Mouse (Mus musculus) heart, adult 18-20 months (tissue): ENCODE measurements at regions not wholly inside any gene's neighbourhood (a gene's known extent, or its start where the extent isn't known, plus 50 kb on each side); places are given as distances from the start of the nearest gene placed in this dataset.

Experiments used
- DNase-seq, 2 experiments: peaks; one replicate each; pipeline ENCODE4 v3.0.0; 2021 to 2022; ENCODE audit warnings: mixed read lengths in 1 of 2

DNA sequence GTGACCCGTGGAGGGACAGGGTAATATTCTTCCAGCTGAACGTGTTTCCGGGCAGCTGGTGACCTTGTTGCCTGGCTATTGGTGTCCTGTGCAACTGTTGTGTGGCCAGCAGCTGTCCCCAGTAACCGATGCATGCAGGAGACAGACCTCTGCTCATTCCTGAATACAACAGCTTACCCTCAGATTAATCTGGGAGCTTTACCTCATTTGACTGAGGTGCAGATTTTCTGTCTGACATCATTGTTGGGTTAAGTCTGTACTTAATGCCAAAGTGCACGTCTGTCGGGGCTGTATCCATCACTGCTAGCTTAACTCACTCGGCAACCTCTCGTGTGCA, 119.6 kb upstream of the Mpp6 start:
- no peak for DNase-seq

DNA sequence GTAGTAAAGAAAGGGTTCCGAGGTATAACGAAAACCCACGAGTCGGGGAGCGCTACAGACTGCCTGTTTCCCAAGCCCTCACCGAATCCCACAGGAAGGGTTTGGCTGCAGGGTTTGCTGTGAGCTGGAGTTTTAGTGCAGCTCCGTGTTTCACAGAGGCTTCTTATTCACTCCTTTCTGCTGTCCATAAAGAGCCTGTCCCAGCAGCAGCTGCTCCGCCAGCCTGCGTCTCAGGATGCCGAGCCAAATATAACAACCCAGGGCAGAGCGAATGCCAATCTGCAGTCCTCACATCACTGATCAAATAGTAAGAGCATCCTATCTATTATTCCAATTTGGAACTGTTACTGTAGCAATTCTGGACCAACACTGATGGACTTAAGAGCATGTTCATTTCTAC, 110.7 kb upstream of the Mpp6 start:
- DNase-seq = no peak

DNA sequence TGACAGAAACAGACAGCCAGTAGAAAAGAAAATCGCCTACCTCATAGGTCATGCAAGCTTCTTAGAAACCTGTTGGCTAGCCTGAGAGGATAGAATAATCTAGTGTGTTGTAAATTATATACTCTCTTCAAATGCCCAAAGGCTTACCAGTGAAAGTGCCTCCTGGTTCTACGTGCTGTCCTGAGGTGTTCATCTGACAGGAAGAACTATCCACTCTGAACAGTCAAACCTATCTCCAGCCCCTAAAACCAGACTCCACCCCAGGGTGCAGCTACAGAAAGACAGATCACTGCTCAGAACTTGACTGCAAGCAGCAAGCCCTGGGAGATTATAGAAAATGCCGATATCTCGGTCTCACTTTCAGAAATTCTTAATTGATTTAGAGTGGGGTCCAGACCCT, 102.0 kb upstream of the Mpp6 start:
- no peak for DNase-seq

DNA sequence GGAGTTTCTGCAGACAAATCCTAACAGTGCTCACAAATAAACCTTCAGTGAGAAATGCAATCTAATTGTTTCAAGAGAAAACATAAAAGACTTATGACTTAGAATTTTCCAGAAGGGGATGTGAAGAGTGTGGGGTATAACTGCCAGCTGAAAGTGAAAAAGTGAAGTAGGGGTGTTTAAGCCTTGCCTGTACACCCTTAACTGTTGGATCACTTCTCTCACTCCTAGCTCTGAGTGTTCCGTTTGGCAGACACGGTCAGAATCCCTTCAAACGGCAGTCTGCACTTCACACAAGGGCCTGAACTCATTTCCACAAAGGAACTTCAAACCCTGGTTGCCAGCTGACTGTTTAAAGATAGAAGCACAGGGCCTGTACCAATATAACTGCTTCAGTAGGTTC, 101.2 kb upstream of the Mpp6 start:
- no peak for DNase-seq

GRCm38 (mm10) chr6:50009339-50009738, 100.7 kb upstream of the Mpp6 start:
- DNase-seq = no peak

- DNase-seq = no peak
Observed at GRCm38 (mm10) chr6:50009856-50010255, 100.2 kb upstream of the Mpp6 start.

GRCm38 (mm10) chr6:50011071-50011470, 99.0 kb upstream of the Mpp6 start:
- no peak for DNase-seq

DNA sequence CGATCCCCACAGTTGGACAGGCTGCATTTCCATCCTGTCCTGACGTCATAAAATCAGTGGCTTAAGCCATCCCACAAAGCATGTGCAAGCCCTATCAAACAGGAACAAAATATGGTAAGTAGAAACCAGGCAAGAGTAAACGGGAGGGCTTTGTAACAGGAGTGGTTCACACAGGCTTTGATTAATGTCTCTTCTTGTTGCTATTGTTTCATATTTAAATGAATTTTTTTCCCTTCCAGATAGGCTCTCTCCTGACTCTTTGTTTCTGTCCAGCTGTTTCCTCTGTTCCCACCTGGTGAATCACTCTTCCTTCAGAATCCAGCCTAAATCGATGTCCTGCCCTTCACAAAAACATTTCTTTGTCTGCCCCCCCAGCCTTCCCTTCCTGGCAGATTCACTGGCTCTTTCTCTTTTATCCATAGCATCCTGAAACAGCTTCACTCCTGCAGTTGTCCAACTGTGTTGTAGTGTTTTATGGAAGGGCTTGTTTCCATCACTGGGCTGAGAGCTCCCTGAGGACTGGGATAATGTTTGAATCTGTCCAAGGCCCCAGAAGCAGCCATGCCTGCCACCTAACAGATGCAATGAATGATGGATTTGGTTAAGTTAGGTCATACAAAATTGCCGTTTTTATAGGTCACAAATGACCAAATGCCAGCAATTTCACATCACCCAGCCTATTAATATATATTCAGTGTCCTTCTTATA, 98.1 kb upstream of the Mpp6 start:
- peak in 1 of 2 experiments; percentile 2 for DNase-seq

DNA sequence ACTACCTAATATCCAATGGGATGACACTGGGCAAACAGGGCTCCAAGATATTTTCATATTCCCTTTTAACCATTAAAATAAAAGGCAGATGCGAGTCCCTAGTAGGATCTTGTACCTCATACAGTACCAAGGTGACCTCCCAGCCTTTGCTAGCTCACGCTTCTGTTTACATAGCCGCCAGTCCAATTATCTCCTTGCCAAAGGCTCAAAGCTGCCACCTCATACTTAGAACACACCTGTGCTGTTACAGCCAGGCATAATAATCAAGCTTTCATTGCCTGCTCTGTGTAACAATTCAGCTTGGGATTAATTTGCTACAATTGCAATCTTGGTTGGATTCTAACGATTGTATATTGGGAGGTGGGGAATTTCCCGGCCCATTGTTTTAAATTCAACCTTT, 97.0 kb upstream of the Mpp6 start:
- DNase-seq = no peak

DNA sequence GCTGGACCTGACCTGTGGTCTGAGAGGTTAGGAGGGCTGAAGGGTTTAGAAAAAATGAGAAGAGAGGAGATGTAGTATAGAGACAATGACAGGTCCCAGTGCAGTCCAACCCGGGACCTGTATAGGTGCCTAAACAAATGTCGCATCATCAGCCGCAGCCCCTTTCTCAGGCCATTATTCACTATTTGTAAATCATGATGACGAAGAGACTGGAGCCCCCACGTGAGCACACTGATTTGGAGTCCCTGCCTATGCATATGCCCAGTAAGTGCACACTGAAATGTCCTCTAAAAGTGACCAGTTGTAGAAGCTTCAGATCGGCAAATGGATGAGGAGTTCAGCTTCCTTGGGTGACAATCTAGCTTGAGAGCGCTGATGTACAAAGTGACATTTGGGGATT, 96.2 kb upstream of the Mpp6 start:
- no peak for DNase-seq

GRCm38 (mm10) chr6:50027981-50028380, 82.1 kb upstream of the Mpp6 start:
- DNase-seq = no peak

- DNase-seq = no peak
Observed at GRCm38 (mm10) chr6:50029895-50030515, 80.0 kb upstream of the Mpp6 start.

GRCm38 (mm10) chr6:50031356-50031755, 78.7 kb upstream of the Mpp6 start:
- no peak for DNase-seq

DNA sequence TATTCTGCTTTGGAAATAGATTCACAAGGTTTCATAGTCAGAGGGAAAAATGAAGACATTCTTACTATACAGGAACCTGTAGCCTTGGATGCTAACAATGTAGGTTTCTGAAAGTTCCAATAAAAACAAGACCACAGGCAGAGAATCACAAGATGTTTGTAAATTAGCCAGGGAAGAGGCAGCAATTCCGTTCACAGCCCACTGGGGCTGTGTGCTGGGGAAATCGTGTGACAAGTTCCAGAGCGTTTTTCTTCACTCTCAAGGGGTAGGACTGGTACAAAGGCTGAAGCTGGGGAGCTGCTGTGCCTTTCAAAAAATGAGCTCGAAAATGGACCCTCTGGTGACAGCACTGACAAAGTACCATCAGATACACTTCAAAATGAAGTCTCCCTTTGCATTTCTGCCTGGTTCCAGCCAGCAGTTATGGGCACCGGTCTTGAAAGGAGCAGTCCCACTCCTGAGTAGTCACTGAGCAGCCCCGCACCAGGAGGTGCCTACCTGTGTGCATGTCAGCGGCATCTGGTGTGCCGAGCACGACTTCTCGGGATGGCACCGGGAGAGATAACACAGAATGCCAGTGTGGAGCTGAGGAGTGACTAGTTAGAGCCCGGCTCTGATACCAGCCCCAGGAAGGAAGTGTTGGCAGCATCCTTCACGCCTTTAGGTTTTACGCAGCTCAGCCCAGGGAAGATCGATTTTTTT, 77.0 kb upstream of the Mpp6 start:
- DNase-seq = no peak

GRCm38 (mm10) chr6:50037614-50038013, 72.4 kb upstream of the Mpp6 start:
- no peak for DNase-seq

- peak in 1 of 2 experiments; percentile 15 for DNase-seq
Observed at GRCm38 (mm10) chr6:50038369-50038768, 71.7 kb upstream of the Mpp6 start.

GRCm38 (mm10) chr6:50041044-50041443, 69.0 kb upstream of the Mpp6 start:
- DNase-seq = no peak

DNA sequence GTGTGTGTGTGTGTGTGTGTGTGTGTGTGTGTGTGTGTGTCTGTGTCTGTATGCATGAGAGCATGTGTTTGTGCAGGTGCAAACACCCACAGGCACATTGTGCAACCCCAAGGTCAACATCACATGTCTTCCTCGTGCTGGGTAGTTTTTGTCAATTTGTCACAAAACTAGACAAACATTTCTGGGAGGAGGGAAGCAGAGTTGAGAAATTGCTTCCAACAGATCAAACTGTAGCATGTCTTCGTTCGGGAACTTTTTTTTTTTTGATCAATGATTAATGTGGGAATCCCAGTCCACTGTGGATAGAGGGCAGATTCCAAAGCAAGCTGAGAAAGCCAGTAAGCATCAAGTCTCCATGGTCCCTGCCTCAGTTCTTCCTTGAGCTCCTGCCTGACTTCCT, 67.9 kb upstream of the Mpp6 start:
- no peak for DNase-seq

DNA sequence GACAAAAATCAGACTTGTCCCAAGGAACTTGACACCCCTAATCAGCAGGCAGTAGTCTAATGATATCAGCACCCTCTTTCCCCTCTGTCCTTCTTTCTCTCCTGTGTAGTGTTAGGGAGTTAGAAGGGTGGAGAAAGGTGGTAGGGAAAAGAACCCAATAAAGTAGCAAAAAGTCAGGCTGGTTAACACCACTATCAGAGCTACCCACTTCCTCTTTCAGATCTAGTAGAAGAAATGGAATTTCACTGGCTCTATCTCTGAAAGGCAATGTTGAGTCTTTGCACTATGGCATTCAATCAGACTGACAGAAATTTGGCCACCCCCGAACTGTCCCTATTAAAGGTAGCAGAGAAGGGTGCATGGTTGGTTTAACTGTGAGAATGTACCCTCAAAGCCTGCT, 65.9 kb upstream of the Mpp6 start:
- no peak for DNase-seq

DNA sequence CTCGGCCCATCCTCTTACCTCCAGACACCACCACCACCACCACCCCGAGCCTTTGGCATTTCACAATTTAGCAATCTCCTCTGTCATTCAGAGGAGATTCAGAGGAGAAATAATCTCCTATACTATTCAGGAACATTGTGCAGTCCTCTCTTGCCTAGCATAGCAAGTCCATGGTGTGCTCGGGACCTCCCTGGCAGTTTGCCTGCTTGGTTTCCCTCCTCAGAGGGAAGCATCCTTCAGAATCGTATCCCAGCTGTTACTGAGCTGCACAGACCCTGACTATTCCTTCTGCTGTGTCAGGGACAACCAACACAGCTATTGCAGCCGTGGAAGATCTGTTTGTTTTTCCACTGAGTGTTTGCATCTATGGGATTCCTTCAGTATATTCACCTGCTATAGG, 63.3 kb upstream of the Mpp6 start:
- no peak for DNase-seq

GRCm38 (mm10) chr6:50052416-50052815, 57.6 kb upstream of the Mpp6 start:
- no peak for DNase-seq

- DNase-seq = peak; percentile 14 to 29
Observed at GRCm38 (mm10) chr6:50053086-50053485, 57.0 kb upstream of the Mpp6 start.

DNA sequence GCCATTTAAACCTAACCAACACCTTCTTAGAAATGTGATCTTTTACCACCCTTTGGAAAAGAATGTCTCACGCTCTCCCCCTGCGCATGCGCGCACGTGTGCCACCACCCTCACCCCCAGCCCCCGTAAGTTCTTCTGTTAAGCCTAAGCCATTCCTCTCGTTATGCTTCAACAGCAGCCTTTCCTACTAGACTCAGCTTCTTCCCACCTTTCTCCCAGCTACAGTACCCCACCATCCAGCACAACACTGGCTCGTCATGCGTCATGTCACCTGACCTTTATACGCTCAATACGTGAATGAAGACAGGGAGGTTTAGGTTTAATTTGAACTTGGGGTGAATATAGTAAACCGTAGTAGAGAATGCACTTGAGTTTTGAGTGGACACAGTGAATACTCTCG, 55.8 kb upstream of the Mpp6 start:
- no peak for DNase-seq

GRCm38 (mm10) chr6:50058596-50058995, 51.4 kb upstream of the Mpp6 start:
- no peak for DNase-seq
